Mouse (Mus musculus) heart, postnatal 0 days (tissue): Measurements from ENCODE around the gene Fam126a.

ENCODE experiments used
- CTCF ChIP-seq: IDR thresholded peaks from 2 replicates; pipeline ENCODE4 v1.5.1; 2016; ENCODE audit warnings: antibody characterized with exemption, control low read depth, low read depth
- EP300 ChIP-seq: IDR thresholded peaks from 2 replicates; pipeline ENCODE4 v1.6.1; 2016; ENCODE audit warnings: antibody characterized with exemption, low read depth

GRCm38 (mm10) chr5:24030579-24030969 is at the start of gene Fam126a:
- 0 out of 2 replicates have a peak, but pooled peaks have one; percentile 2 for TF ChIP-seq CTCF
- TF ChIP-seq EP300, result no peak
